Mouse (Mus musculus) lung, adult 2 months (tissue): ENCODE measurements around the gene Cish. TPM values are rescaled to one million over a fixed set of nuclear protein-coding genes. Genes with fewer than 3 reads are reported as not detected.

Experiments used
- DNase-seq: peaks from one replicate; pipeline ENCODE4 v3.0.0; 2022
- H3K4me1 ChIP-seq: fragments of 200-500 bp; 2 replicates; pipeline ENCODE4 v1.6.1; 2011; ENCODE audit warnings: low read length; ENCODE audit not compliant: control insufficient read depth, insufficient read depth
- H3K4me3 ChIP-seq: fragments of 200-500 bp; replicated peaks from 2 replicates; pipeline ENCODE3; 2011; ENCODE audit warnings: low read depth, mild to moderate bottlenecking, control low read depth, low read length; ENCODE audit errors: extremely low read depth
- CTCF ChIP-seq: fragments of 200-500 bp; IDR thresholded peaks from 2 replicates; pipeline ENCODE4 v1.5.1; 2011; ENCODE audit warnings: mild to moderate bottlenecking, low read length, control low read depth; ENCODE audit not compliant: insufficient read depth
- POLR2A ChIP-seq: fragments of 200-500 bp; IDR thresholded peaks from 2 replicates; pipeline ENCODE4 v1.6.1; 2011; ENCODE audit warnings: low read depth, mild to moderate bottlenecking, control low read depth, low read length, borderline replicate concordance; ENCODE audit errors: extremely low read depth
- WGBS: fragments of 180-500 bp; shearing (Covaris S2); methylation state at CpG from one replicate; pipeline ENCODE4 v1.1.7; 2018; 5-methylcytosine and 5-hydroxymethylcytosine counted together
- polyA plus RNA-seq: library from polyadenylated mRNA; depleted of rRNA; stranded (reverse); fragments of >200 nt; gene quantifications from 2 replicates; pipeline ENCODE4 v1.2.3, GENCODE M21; 2012

The Cish gene
- polyA plus RNA-seq, 1 experiment = 61.1 TPM

DNA sequence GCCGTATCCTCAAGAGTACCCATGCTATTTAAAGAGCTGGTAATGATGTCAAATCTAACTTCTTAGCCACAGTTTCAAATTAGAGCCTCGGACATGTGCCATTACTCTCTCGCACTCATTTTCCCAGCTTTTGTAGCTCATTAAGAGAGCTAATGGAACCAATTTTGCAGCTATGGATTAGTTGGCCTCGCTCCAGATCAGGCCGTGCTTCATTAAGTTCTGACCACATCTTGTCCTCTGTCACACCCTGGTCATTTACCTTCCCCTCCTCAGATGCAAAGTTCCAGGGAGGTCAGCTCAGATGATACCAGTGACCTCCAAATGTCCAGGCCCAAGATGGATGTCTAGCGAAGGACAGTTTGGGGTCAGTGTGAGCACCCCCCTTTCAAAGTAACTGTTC, 21.1 kb upstream of the Cish start:
- WGBS = 85% methylated on average over 6 of the region's 6 CpGs
- Histone ChIP-seq H3K4me3 (no peak overlapping the region), H3K4me1 (peaks cover 11% of the 10 kb centered on the region)
- DNase-seq = no peak
- TF ChIP-seq POLR2A = no peak
- TF ChIP-seq CTCF = no peak

DNA sequence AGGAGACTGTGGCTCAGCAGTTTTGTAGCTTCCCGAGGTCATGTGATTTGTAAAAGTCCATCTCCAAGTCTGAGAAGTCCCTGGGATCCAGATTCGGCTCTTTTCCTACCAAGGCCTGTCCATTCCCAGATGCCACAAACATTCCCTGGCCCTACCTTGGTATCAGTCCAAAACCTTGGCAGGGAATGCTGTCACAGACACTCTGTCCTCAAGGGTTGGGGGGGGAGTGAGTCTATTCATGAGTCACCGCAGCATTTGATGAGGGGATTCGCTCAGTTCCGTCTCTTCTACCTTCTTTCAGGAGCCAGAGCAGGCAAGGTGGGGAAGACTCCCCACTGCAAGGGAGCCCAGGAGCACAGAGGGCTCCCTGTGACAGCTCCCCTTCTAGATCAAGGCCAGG, 20.1 kb upstream of the Cish start:
- DNase-seq = no peak
- TF ChIP-seq POLR2A = no peak
- TF ChIP-seq CTCF = no peak
- Histone ChIP-seq H3K4me1 (peaks cover 15% of the 10 kb centered on the region), H3K4me3 (no peak overlapping the region)
- 81% methylated on average over 5 of the region's 5 CpGs for WGBS

DNA sequence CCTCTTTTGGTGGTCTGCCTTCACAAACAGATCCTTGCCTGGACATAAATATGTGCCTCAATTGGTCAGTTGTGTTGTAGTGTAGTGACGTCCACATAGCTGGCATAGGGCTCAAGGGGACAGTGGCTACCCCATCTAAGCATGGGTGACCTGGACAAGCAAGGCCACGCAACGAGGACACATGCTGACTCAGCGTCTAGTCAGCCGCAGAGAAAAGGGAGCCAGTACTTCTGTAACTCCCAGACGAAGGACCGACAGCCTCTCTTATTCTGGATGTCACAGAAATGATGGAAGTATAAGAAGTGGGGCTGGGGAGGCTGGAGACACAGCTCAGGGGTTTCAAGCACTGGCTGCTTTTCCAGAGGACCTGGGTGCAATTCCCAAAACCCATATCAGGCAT, 18.2 kb upstream of the Cish start:
- H3K4me3 ChIP-seq = no peak overlapping the region
- TF ChIP-seq CTCF (no peak), POLR2A (no peak)
- WGBS = 82% methylated on average over 7 of the region's 7 CpGs
- no peak for DNase-seq
- H3K4me1 ChIP-seq = peaks cover 15% of the 10 kb centered on the region

DNA sequence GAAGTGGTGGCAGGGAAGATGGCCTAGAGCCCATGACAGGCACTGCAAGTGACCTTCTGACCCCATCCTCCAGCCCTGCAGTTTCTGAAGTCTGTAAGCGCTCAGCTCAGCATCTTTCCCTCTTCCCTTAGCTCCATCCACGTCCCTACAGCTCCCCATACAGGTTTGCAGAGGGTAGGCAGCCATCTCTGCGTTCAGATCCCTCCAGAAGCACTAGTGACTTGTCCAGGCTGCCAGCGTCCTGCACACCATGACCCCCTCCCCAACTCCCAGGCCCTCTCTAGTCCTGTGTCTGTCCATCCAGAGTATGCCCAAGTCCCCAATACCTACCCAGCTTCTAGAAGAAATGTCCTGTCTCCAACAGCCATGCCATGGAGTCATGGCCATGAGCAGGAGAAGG, 17.7 kb upstream of the Cish start:
- H3K4me1 ChIP-seq = peaks cover 15% of the 10 kb centered on the region
- 75% methylated on average over 4 of the region's 4 CpGs for WGBS

DNA sequence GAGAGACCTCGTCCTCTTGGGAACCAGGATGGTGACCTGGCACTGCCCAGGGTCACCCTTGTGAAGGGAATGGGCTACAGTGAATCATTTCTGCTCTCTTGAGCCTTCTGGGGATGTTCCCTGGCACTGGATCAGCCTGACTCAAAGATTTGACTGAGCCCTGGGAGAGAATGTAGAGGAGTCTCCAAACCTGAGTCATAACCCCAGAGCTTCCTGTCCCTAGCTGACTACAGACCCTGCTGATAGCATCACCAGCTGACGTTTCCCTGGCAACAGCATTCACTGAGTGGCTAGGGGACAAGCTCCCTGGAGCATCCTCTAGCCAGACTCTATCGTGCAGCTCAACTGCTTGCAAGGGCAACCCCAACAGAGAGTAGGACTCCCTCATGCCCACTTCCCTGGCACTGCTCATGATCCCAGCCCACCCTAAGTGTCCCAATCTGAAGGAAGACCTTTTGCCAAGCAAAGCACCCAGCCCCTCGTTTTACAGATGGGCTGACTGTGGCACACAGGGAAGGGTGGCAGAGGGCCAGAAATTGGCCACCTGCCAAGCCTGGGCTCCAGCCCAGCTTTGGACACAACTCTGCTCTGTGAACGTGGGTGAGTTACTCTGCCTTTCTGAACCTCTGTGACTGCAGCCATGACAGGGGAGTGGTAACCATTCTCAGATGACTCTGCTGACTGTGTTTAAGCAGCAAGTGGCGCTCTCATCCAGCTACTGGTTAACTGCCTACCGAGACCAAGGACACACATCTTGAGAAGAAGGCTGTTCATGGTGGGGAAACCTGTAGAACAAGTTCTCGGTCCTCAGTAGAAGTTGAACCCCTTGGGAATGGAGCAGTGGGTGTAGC, 17.1 kb upstream of the Cish start:
- TF ChIP-seq CTCF (0 out of 2 replicates have a peak, but pooled peaks have one; percentile 16), POLR2A (no peak)
- DNase-seq = no peak
- 44% methylated on average over 8 of the region's 8 CpGs for WGBS
- Histone ChIP-seq H3K4me3 (no peak overlapping the region), H3K4me1 (peaks cover 15% of the 10 kb centered on the region)

More for the DNA sequence above, 17.7 kb upstream of the Cish start:
- TF ChIP-seq CTCF = no peak
- no peak for TF ChIP-seq POLR2A
- H3K4me3 ChIP-seq = no peak overlapping the region
- DNase-seq = no peak

DNA sequence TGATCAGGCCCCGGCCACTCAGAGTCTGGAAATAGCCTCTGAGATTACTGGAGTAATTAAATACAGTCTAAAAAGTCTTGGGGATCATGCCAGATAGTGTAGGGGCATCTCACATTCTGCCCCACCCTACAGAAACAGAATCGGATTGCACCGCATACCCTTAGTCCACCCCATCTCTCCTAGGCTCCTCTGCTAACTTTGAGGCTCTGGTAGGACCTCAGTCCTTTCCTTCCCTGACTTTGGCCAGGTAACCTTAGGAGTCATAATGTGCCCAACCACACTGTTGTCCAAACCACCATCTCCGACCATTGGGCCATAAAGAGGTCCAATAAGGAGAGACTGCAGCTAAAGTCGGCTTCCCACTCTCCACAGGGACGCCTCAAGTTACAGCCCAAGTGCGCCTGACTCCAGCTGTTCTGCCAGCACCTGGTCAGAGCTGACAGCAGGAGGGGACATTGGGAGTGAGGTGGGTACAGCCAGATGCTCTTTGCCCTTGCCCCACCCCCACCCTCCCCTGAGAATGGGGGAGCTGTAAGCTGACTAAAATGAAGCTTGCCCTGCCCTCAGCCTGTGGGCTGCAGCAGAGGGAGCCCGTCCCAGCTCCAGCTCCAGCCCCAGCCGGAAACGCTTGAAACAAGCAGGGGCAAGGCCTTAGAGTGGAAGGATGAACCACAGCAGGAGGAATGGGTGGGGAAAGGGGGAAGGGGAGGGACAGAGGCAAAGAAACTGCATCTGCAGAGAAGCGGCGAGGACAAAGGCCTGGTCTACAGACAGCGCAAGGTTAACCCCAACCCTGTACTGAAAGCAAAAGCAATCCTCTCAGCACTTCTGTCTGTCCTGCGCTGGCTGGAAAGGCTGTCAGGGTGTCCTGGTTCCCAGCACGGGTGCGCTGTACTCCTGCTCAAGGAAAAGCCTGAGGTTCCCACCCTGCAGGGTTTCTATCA, 16.2 kb upstream of the Cish start:
- WGBS = 36% methylated on average over 16 of the region's 16 CpGs
- DNase-seq = no peak
- Histone ChIP-seq H3K4me1 (peaks cover 15% of the 10 kb centered on the region), H3K4me3 (peak overlapping the region; percentile 28)
- TF ChIP-seq POLR2A = no peak
- no peak for TF ChIP-seq CTCF

DNA sequence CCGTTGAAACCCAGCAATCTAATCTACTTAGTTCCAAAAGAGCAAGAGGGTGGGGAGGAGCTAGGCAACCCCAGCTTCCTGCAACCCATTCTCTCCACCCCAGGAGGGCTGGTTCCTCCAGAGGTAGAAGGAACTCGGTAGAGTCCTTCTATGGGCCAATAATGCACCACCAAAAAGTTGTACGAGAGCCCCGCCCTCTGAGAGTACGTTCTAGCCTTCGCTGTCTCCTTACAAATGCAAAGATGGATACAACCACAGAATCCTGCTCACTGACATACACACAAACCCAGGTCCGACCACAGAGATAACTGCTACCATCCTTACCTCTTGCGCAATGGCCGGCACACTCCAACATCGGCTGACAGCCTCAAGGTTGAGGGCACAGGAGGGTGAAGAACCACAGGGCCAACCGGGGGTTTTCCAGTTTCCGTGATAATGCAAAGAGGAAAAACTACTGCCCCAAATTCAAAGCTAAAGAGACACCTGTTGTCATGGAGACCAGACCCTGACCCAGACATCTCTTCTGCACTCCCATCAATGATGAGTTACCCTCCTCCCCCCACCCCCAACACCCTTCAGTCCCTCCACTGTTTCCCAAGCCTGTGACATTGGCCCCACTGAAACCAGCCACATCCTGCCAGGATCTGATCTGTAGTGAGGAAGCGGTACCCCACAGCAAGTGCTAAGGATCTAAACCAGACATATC, 15.4 kb upstream of the Cish start:
- no peak overlapping the region for H3K4me3 ChIP-seq
- TF ChIP-seq CTCF (no peak), POLR2A (no peak)
- H3K4me1 ChIP-seq = peaks cover 15% of the 10 kb centered on the region
- WGBS = 46% methylated on average over 13 of the region's 13 CpGs
- DNase-seq = no peak

DNA sequence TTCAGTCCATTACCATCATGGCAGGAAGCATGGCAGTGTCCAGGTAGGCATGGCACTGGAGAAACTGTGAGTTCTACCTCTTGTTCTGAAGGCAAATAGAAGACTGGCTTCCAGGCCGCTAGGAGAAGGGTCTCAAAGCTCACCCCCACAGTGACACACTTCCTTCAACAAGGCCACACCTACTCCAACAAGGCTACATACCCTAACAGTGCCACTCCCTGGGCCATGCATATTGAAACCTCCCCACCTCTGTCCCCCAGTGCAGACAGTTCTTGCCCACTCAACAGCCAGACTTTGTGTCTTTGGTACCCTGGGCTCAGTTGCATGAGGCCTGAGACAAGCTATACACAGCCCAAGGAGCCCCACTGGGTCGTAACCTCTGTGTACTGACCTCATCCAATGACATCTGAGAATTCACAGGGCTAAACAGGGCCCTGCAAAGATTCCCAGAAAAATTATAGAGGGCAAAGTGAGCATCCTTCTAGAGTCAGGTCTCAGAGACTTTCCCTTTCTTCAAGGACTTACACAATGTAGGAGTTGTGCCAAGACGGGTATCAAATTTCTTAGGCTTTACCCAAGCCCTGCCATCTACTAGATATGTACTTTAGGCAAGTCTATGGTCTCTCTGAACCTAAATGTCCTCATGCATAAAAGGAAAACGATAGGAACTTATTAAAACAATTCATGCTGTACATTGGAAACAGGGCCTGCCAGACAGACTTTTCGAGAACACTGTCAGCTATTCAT, 14.4 kb upstream of the Cish start:
- 75% methylated on average over 5 of the region's 5 CpGs for WGBS

DNA sequence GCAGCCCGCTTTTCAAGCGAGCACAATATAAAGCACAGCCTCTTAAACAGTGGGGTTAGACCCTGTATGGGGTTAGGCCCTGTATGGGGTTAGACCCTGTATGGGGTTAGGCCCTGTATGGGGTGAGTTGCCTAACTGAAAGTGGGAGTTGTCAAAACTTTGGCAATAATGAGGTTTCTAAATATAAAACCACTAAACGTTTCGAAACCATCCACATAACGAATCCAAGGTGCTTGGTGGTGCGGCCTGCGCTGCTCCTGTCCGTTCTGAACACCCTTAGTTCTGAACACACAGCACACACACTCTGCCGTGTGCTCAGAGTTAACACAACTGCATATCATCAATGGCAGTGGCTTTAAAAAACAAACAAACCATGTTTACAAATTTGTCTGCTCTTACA, 12.9 kb upstream of the Cish start:
- no peak for DNase-seq
- Histone ChIP-seq H3K4me3 (no peak overlapping the region), H3K4me1 (peaks cover 18% of the 10 kb centered on the region)
- TF ChIP-seq POLR2A (no peak), CTCF (no peak)
- 67% methylated on average over 9 of the region's 9 CpGs for WGBS

More for the DNA sequence above, 14.4 kb upstream of the Cish start:
- no peak for TF ChIP-seq POLR2A
- TF ChIP-seq CTCF = no peak
- DNase-seq = no peak
- peaks cover 15% of the 10 kb centered on the region for H3K4me1 ChIP-seq
- H3K4me3 ChIP-seq = no peak overlapping the region
